In the genomic region with DNA sequence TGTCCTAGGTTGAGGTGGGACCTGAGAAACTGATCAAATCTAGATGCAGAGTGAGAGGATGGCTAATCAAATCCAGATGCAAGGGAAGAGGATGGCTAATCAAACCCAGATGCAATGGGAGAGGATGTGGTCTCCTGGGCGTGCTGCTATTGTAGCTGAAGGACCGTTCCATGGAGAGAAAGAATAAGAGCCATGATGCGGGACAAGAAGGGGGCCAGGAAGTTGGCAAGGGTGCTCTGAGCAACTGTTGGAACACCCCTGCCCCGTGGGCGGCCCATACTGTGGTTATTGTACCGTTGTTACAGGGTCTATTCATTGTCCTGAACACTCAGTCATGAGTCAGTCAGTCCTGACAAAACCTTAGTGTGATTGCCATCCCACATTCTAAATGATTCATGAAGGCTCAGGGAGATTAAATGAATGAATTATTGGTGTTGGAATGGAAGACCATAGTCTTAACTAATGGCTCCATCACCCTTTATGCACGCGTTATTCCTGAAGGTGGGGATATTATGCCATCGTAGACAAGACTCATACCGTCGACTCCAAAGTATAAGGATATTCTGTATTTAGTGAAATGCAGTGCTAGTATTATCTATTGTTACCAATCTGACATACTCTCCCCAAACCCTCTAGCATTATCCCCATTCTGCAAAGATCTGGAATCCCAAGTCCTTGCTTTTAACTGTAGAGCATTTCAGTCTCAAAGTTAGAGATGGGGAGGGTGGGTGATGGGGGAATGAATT, we compare ENCODE assay signal across 10 mouse cellular contexts. TPM values are rescaled to one million over a fixed set of nuclear protein-coding genes. Genes with fewer than 3 reads are reported as not detected.
DNase-seq lines count a peak whose midpoint lies in the region; ATAC-seq and TF ChIP-seq lines count a peak whose summit lies in the region.
"Had no signal": no experiment of that assay in that cellular context is flagged by ENCODE, and none has a peak within 500 bp of the region (broad histone marks: within the 10 kb centered on the region; RNA-seq: fewer than 3 reads in every experiment).

No protein-coding gene starts in this region.

- TF ChIP-seq CTCF in midbrain, postnatal 0 days (IDR thresholded peaks at IDR 0.05), result peak; percentile 50

- no peaks in the 10 kb centered on the region for H3K27me3 ChIP-seq in forebrain, embryonic 16.5 days (replicated peaks; ENCODE audit: control insufficient read depth, insufficient read depth, low read length)
- H3K27me3 ChIP-seq in forebrain, embryonic 12.5 days, result no peaks in the 10 kb centered on the region
- H3K27me3 ChIP-seq in midbrain, postnatal 0 days (ENCODE audit: insufficient read depth, low read length), result no peaks in the 10 kb centered on the region
- no peaks in the 10 kb centered on the region for H3K27me3 ChIP-seq in midbrain, embryonic 13.5 days

- no peak overlapping the region for H3K9ac ChIP-seq in forebrain, embryonic 16.5 days (replicated peaks; ENCODE audit: low read depth, low read length)
- H3K9ac ChIP-seq in forebrain, embryonic 12.5 days, result no peak overlapping the region
- H3K9ac ChIP-seq in midbrain, postnatal 0 days (replicated peaks; ENCODE audit: low read length, poor library complexity, severe bottlenecking), result no peak overlapping the region
- no peak overlapping the region for H3K9ac ChIP-seq in midbrain, embryonic 13.5 days (replicated peaks)

- WGBS in forebrain, embryonic 16.5 days, result 77% methylated on average over 11 of the region's 11 CpGs
- WGBS in forebrain, embryonic 12.5 days, result 83% methylated on average over 11 of the region's 11 CpGs
- 78% methylated on average over 11 of the region's 11 CpGs for WGBS in midbrain, postnatal 0 days
- WGBS in midbrain, embryonic 13.5 days, result 87% methylated on average over 11 of the region's 11 CpGs

- no peak overlapping the region for H3K4me2 ChIP-seq in forebrain, embryonic 16.5 days (ENCODE audit: low read length)
- no peak overlapping the region for H3K4me2 ChIP-seq in forebrain, embryonic 12.5 days
- no peak overlapping the region for H3K4me2 ChIP-seq in midbrain, postnatal 0 days (ENCODE audit: low read depth, low read length, poor library complexity, severe bottlenecking)
- no peak overlapping the region for H3K4me2 ChIP-seq in midbrain, embryonic 13.5 days (replicated peaks)

- no peak overlapping the region for H3K27ac ChIP-seq in forebrain, embryonic 16.5 days (ENCODE audit: low read length)
- H3K27ac ChIP-seq in forebrain, embryonic 12.5 days, result no peak overlapping the region
- no peak overlapping the region for H3K27ac ChIP-seq in midbrain, postnatal 0 days (ENCODE audit: low read depth, low read length)
- H3K27ac ChIP-seq in midbrain, embryonic 13.5 days, result no peak overlapping the region

- H3K36me3 ChIP-seq in forebrain, embryonic 16.5 days (ENCODE audit: control insufficient read depth, insufficient read depth), result no peaks in the 10 kb centered on the region
- H3K36me3 ChIP-seq in forebrain, embryonic 12.5 days (replicated peaks), result no peaks in the 10 kb centered on the region
- H3K36me3 ChIP-seq in midbrain, postnatal 0 days (ENCODE audit: insufficient read depth, low read length), result no peaks in the 10 kb centered on the region
- H3K36me3 ChIP-seq in midbrain, embryonic 13.5 days, result no peaks in the 10 kb centered on the region

- peak; percentile 36; the same call in 1 of the 2 replicates for ATAC-seq in forebrain, embryonic 16.5 days
- ATAC-seq in forebrain, embryonic 12.5 days (ENCODE audit: low FRiP score), result no peak
- no peak for ATAC-seq in midbrain, postnatal 0 days (ENCODE audit: low FRiP score)
- ATAC-seq in midbrain, embryonic 13.5 days, result no peak

- no peak overlapping the region for H3K4me3 ChIP-seq in forebrain, embryonic 16.5 days (replicated peaks; ENCODE audit: low read length)
- H3K4me3 ChIP-seq in forebrain, embryonic 12.5 days (replicated peaks), result no peak overlapping the region
- H3K4me3 ChIP-seq in midbrain, postnatal 0 days (ENCODE audit: low read depth, low read length), result no peak overlapping the region
- no peak overlapping the region for H3K4me3 ChIP-seq in midbrain, embryonic 13.5 days (replicated peaks)

- DNase-seq in midbrain, postnatal 0 days (ENCODE audit: low spot score), result no peak
- DNase-seq in gonadal fat pad, adult 2 months (ENCODE audit: low read depth), result peak; percentile 20
- DNase-seq in right cerebral cortex, adult 18-20 months, result no peak
- no peak for DNase-seq in heart, adult 8-10 months (ENCODE audit: low spot score)
- DNase-seq in layer of hippocampus, adult 11-12 months (ENCODE audit: low spot score), result no peak
- DNase-seq: lung, adult 18-20 months; thymus, postnatal 14 days had no signal

- H3K9me3 ChIP-seq in forebrain, embryonic 16.5 days (ENCODE audit: control insufficient read depth, low read length), result no peaks in the 10 kb centered on the region
- H3K9me3 ChIP-seq in forebrain, embryonic 12.5 days, result no peaks in the 10 kb centered on the region
- no peaks in the 10 kb centered on the region for H3K9me3 ChIP-seq in midbrain, postnatal 0 days (ENCODE audit: low read length)
- no peaks in the 10 kb centered on the region for H3K9me3 ChIP-seq in midbrain, embryonic 13.5 days

- H3K4me1 ChIP-seq in forebrain, embryonic 16.5 days (replicated peaks; ENCODE audit: control insufficient read depth, insufficient read depth, low read length), result no peaks in the 10 kb centered on the region
- no peaks in the 10 kb centered on the region for H3K4me1 ChIP-seq in forebrain, embryonic 12.5 days
- H3K4me1 ChIP-seq in midbrain, postnatal 0 days (ENCODE audit: insufficient read depth, low read length), result no peaks in the 10 kb centered on the region
- no peaks in the 10 kb centered on the region for H3K4me1 ChIP-seq in midbrain, embryonic 13.5 days (replicated peaks)

RNA-seq across cellular contexts. Expression of a gene that starts 59.2 kb away (rescaled TPM):
- 13.8 and 14.8 TPM in 2 replicates for polyA plus RNA-seq in forebrain, embryonic 16.5 days (2015; fragmentation: Nextera tagmentation; extraction: Ambion mirVana)
- polyA plus RNA-seq in forebrain, embryonic 12.5 days (2016; fragmentation: Nextera tagmentation; extraction: Ambion mirVana), result 37.6 and 38.0 TPM in 2 replicates
- 1.4 and 4.2 TPM in 2 replicates for total RNA-seq in midbrain, postnatal 0 days (2014; rRNA removed)
- 2.0 and 2.3 TPM in 2 replicates for polyA plus RNA-seq in midbrain, postnatal 0 days (2015; fragmentation: Nextera tagmentation; extraction: Ambion mirVana)
- polyA plus RNA-seq in midbrain, embryonic 13.5 days (2015; fragmentation: Nextera tagmentation; extraction: Ambion mirVana), result 14.0 and 14.8 TPM in 2 replicates
- polyA plus RNA-seq in gonadal fat pad, adult 2 months (2012; rRNA removed), result 0.32 and 0.36 TPM in 2 replicates
- total RNA-seq in heart, adult 8-10 months (2022), result 1 to 10 TPM in 2 of 4 experiments, under 1 TPM in 2; 0.56 to 1.5 (median 1.1) TPM
